Mouse (Mus musculus): Measurements from ENCODE around the gene Astl.

DNA sequence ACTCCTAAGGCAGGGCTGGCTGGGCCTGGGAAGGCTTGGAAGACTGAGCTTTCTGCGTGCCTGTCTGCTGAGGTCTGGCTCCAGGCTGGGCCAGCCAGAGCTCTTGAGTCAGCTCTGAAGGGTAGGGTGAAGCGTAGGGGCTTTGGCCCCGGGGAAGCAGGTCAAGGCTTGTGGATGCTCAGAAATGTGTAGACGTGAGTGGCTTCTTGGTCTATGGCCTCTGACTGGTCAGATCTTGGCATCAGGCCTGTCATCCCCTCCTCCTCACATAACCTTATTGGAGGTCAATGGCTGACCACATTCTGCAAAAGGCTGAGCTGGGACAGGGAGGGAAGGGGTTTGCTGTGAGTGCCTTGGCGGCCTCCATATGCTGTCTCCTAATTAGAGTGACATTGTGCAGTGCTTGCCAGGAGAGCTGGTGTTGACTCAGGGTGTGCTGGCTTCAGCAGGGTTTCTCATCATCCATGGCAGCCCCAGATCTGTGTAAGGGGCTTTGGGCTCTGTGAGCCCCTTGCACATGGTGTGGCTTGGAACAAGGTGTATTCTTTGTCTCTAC is 56.2 kb downstream of the Astl start:
- TF ChIP-seq GATA1 (IDR thresholded peaks at IDR 0.05; ENCODE audit: low read length) (no peak), TAL1 (IDR thresholded peaks at IDR 0.05; ENCODE audit: low read length) (no peak)
